Mouse (Mus musculus) megakaryocyte, embryonic 14.5 days (primary cell): ENCODE measurements around the gene Tigit.

Experiments
- FLI1 ChIP-seq: IDR thresholded peaks from 2 replicates; pipeline ENCODE4 v1.6.1; 2012; ENCODE audit warnings: low read length, inconsistent platforms, mixed read lengths
- GATA1 ChIP-seq: IDR thresholded peaks from 3 replicates; pipeline ENCODE4 v1.6.1; 2012; ENCODE audit warnings: mixed read lengths, low read length, inconsistent platforms, borderline replicate concordance

- TF ChIP-seq GATA1 (no peak), FLI1 (no peak)
Measured at GRCm38 (mm10) chr16:43672697-43673096, 8.8 kb upstream of the Tigit start.
